Mouse (Mus musculus) skeletal muscle tissue, postnatal 0 days (tissue): ENCODE data around the gene Rnft2. TPM values are rescaled to one million over a fixed set of nuclear protein-coding genes. Genes with fewer than 3 reads are reported as not detected.

Experiments used
- polyA plus RNA-seq: library from polyadenylated mRNA; unstranded; fragments of >200 nt; fragmentation: Nextera tagmentation; extraction: Ambion mirVana; gene quantifications from 2 replicates; pipeline ENCODE4 v1.2.1, GENCODE M21; 2015

The Rnft2 gene
- 0.68 and 0.82 TPM in 2 replicates for polyA plus RNA-seq

DNA sequence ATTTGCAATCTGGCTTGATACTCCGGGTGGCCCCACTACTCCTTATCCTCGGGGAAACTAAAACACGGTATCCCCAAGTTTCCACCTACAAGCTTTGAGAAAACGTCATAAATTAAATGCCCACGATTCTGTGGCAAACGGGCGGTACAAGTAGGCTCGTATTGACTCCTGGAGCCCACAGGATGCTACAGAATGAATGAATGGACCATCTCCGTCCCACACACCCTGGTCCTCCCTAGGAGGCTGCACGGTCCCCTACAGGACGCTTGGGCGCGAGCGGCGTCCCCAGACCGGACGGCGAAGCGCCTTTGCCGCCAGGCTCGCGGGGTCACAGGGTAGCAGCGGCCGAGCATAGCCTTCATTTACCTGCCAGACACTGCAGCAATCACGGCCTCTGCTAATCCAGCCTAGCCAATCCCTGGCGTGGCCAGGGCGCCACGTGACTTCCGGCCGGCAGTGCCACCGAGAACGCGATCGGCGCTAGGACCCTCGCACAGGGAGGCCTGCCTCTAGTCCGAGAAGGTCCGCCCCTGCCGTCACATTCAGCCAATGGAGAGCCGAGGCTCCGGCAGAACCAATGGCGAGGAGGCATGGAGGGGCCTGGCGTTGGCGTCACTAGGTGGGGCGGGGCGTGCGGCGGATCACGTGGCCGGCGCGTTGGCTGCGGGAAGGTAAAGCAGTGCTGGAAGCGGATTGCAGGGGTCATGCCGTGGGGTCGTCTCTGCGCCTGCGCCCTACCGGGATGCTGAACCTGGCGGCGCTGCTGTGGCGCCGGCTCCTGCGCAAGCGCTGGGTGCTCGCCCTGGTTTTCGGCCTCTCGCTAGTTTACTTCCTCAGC is at the start of gene Rnft2, which contains the start of gene 2410131K14Rik:
Gene Rnft2 (minus strand): TSS at position 511 of the 838 bp plus-strand sequence.
Gene 2410131K14Rik (plus strand): TSS at position 622 of the 838 bp plus-strand sequence.

GRCm38 (mm10) chr5:118164581-118164980 is 80.3 kb downstream of the Rnft2 start, which contains the start of gene Hrk:
Gene Hrk, plus strand, starts transcription at chr5:118164648.

GRCm38 (mm10) chr5:118154839-118155564 is 89.9 kb downstream of the Rnft2 start, which contains the start of gene Fbxw8:
Gene Fbxw8, minus strand, starts transcription at chr5:118155464.

Other genes with a start within 250 kb of the Rnft2 start
- 0.92 and 2.4 TPM in 2 replicates for gene Tesc, start 217.4 kb downstream of the Rnft2 start, polyA plus RNA-seq
- gene Fbxw8, start 89.7 kb downstream of the Rnft2 start, polyA plus RNA-seq: 20.0 and 20.3 TPM in 2 replicates
- gene Hrk, start 80.5 kb downstream of the Rnft2 start, polyA plus RNA-seq: 0.07 and 0.08 TPM in 2 replicates
- 3.1 and 3.7 TPM in 2 replicates for gene 2410131K14Rik, start 111 bp upstream of the Rnft2 start, polyA plus RNA-seq